In genomic region chr6:97855420-97856170, GRCm38 (mm10) we compare ENCODE assay signal across 11 mouse cellular contexts. TPM values are rescaled to one million over a fixed set of nuclear protein-coding genes. Genes with fewer than 3 reads are reported as not detected.
DNase-seq lines count a peak whose midpoint lies in the region; ATAC-seq lines count a peak whose summit lies in the region.
"Had no signal": no experiment of that assay in that cellular context is flagged by ENCODE, and none has a peak within 500 bp of the region (broad histone marks: within the 10 kb centered on the region; RNA-seq: fewer than 3 reads in every experiment).

No protein-coding gene starts in this region.

- no peaks in the 10 kb centered on the region for H3K36me3 ChIP-seq in heart, embryonic 12.5 days

- H3K4me1 ChIP-seq in heart, embryonic 12.5 days (replicated peaks) = peaks cover 29% of the 10 kb centered on the region

- no peaks in the 10 kb centered on the region for H3K27me3 ChIP-seq in heart, embryonic 12.5 days (replicated peaks)

- intact Hi-C loops in left cerebral cortex, postnatal 25 days (cut with DNase I) = loop anchor here (5.0 kb wide), 1 partner anchor 93 kb away; no protein-coding TSS in a partner anchor

- H3K4me3 ChIP-seq in heart, embryonic 12.5 days = no peak overlapping the region

- no peaks in the 10 kb centered on the region for H3K9me3 ChIP-seq in heart, embryonic 12.5 days (replicated peaks)

- H3K4me2 ChIP-seq in heart, embryonic 12.5 days = no peak overlapping the region

- peak overlapping the region; percentile 49 for H3K27ac ChIP-seq in heart, embryonic 12.5 days (ENCODE audit: poor library complexity, severe bottlenecking)

- DNase-seq in frontal cortex, postnatal 10 days (ENCODE audit: low spot score in 2 of 2) = no peak
- peak; percentile 67 for DNase-seq in NIH3T3 (ENCODE audit: low read depth)
- peak; percentile 49 to 69 for DNase-seq in left cerebral cortex, postnatal 25 days (ENCODE audit: low spot score in 2 of 2)
- no peak for DNase-seq in adrenal gland, postnatal 10 days
- DNase-seq in testis, postnatal 14 days (ENCODE audit: low spot score) = no peak
- no peak for DNase-seq in cerebellum, postnatal 14 days
- DNase-seq: cerebellum, adult 9-10 months had no signal

- no peak overlapping the region for H3K9ac ChIP-seq in heart, embryonic 12.5 days

- ATAC-seq in frontal cortex, adult (ENCODE audit: low TSS enrichment) = peak; percentile 85
- no peak for ATAC-seq in heart, embryonic 12.5 days (ENCODE audit: insufficient number of reproducible peaks, low FRiP score)
- ATAC-seq: activated CD4-positive, CD25-positive, alpha-beta regulatory T cell, adult 4 months; inflammation-experienced regulatory T-cells, adult 6 months had no signal

- 60% methylated on average over 8 of the region's 8 CpGs for WGBS in heart, embryonic 12.5 days

RNA-seq across cellular contexts. Expression of gene Mitf, which starts 48.7 kb away (rescaled TPM):
- 19.5 and 20.9 TPM in 2 replicates for polyA plus RNA-seq in heart, embryonic 12.5 days (2016; fragmentation: Nextera tagmentation; extraction: Ambion mirVana)
- total RNA-seq in left cerebral cortex, postnatal 25 days (2021) = 1 to 10 TPM; 6.6 to 9.2 TPM
- total RNA-seq in adrenal gland, postnatal 10 days (2021) = 1 to 10 TPM; 5.3 to 6.9 TPM

Comparison
In these comparisons a context has a peak if more than half of its experiments do, and no peak if none do; other contexts are left out.
1. DNase-seq: peak in NIH3T3 (single experiment) and left cerebral cortex, postnatal 25 days (2 of 2); none in frontal cortex, postnatal 10 days (0 of 2), adrenal gland, postnatal 10 days (single experiment), testis, postnatal 14 days (single experiment) and cerebellum, postnatal 14 days (0 of 2).